Mouse (Mus musculus) erythroid progenitor cell, adult 5-6 weeks (primary cell): Measurements from ENCODE around the gene Gpr84. TPM values are rescaled to one million over a fixed set of nuclear protein-coding genes. Genes with fewer than 3 reads are reported as not detected.

ENCODE experiments used
- total RNA-seq, 2 experiments: library from RNA; stranded (forward) in 1 of 2; stranded (reverse) in 1 of 2; fragments of 150-400 nt in 1 of 2; fragments of 186-747, 209-891 nt in 1 of 2; gene quantifications; 2 replicates each; pipeline versions ENCODE4 v1.2.3 to v1.2.4; 2015 to 2017; ENCODE audit warnings: low replicate concordance in 2 of 2

The Gpr84 gene
- total RNA-seq, 2 experiments from 2014 or later, result 3.9 TPM; not detected in 1

Other genes starting within 250 kb of the Gpr84 start
- gene Smug1, start 143.5 kb downstream of the Gpr84 start, total RNA-seq (2015; ENCODE audit: low replicate concordance), result 3.6 TPM in 1 of 2 replicates, not detected in the other
- gene Smug1, start 143.5 kb downstream of the Gpr84 start, total RNA-seq (2017; ENCODE audit: low replicate concordance), result 0.26 and 0.91 TPM in 2 replicates
- 181 and 243 TPM in 2 replicates for gene Cbx5, start 70.8 kb downstream of the Gpr84 start, total RNA-seq (2015; ENCODE audit: low replicate concordance)
- gene Cbx5, start 70.8 kb downstream of the Gpr84 start, total RNA-seq (2017; ENCODE audit: low replicate concordance), result 214 and 236 TPM in 2 replicates
- 198 and 238 TPM in 2 replicates for gene Hnrnpa1, start 70.2 kb downstream of the Gpr84 start, total RNA-seq (2015; ENCODE audit: low replicate concordance)
- gene Hnrnpa1, start 70.2 kb downstream of the Gpr84 start, total RNA-seq (2017; ENCODE audit: low replicate concordance), result 338 and 377 TPM in 2 replicates
- gene Nfe2, start 52.2 kb downstream of the Gpr84 start, total RNA-seq (2015; ENCODE audit: low replicate concordance), result 368 and 436 TPM in 2 replicates
- 353 and 370 TPM in 2 replicates for gene Nfe2, start 52.2 kb downstream of the Gpr84 start, total RNA-seq (2017; ENCODE audit: low replicate concordance)
- 158 and 167 TPM in 2 replicates for gene Copz1, start 37.9 kb downstream of the Gpr84 start, total RNA-seq (2015; ENCODE audit: low replicate concordance)
- gene Copz1, start 37.9 kb downstream of the Gpr84 start, total RNA-seq (2017; ENCODE audit: low replicate concordance), result 37.6 and 42.4 TPM in 2 replicates
- gene Zfp385a, start 29.5 kb upstream of the Gpr84 start, total RNA-seq (2015; ENCODE audit: low replicate concordance), result 4.2 and 6.5 TPM in 2 replicates
- gene Zfp385a, start 29.5 kb upstream of the Gpr84 start, total RNA-seq (2017; ENCODE audit: low replicate concordance), result 0.30 and 0.77 TPM in 2 replicates
- 2.2 and 5.0 TPM in 2 replicates for gene Itga5, start 56.2 kb upstream of the Gpr84 start, total RNA-seq (2015; ENCODE audit: low replicate concordance)
- 0.15 and 0.39 TPM in 2 replicates for gene Itga5, start 56.2 kb upstream of the Gpr84 start, total RNA-seq (2017; ENCODE audit: low replicate concordance)
- not detected in 2 replicates for gene Gtsf1, start 119.9 kb upstream of the Gpr84 start, total RNA-seq (2015; ENCODE audit: low replicate concordance)
- not detected in 2 replicates for gene Gtsf1, start 119.9 kb upstream of the Gpr84 start, total RNA-seq (2017; ENCODE audit: low replicate concordance)
- not detected in 2 replicates for gene Gtsf2, start 137.9 kb upstream of the Gpr84 start, total RNA-seq (2015; ENCODE audit: low replicate concordance)
- not detected in 2 replicates for gene Gtsf2, start 137.9 kb upstream of the Gpr84 start, total RNA-seq (2017; ENCODE audit: low replicate concordance)
- 22.2 and 30.6 TPM in 2 replicates for gene Nckap1l, start 143.2 kb upstream of the Gpr84 start, total RNA-seq (2015; ENCODE audit: low replicate concordance)
- gene Nckap1l, start 143.2 kb upstream of the Gpr84 start, total RNA-seq (2017; ENCODE audit: low replicate concordance), result 12.6 and 13.2 TPM in 2 replicates
- gene Pde1b, start 192.4 kb upstream of the Gpr84 start, total RNA-seq (2015; ENCODE audit: low replicate concordance), result 1.1 and 13.8 TPM in 2 replicates
- gene Pde1b, start 192.4 kb upstream of the Gpr84 start, total RNA-seq (2017; ENCODE audit: low replicate concordance), result 1.2 and 2.2 TPM in 2 replicates
- not detected in 2 replicates for gene Ppp1r1a, start 227.4 kb upstream of the Gpr84 start, total RNA-seq (2015; ENCODE audit: low replicate concordance)
- gene Ppp1r1a, start 227.4 kb upstream of the Gpr84 start, total RNA-seq (2017; ENCODE audit: low replicate concordance), result not detected in 2 replicates